Mouse (Mus musculus) embryonic facial prominence, embryonic 15.5 days (tissue): Measurements from ENCODE around the gene Srsf3. TPM values are rescaled to one million over a fixed set of nuclear protein-coding genes. Genes with fewer than 3 reads are reported as not detected.

ENCODE experiments used
- ATAC-seq: fragments of 200-750 bp; cut with Nextera tagmentation; 2 replicates; pipeline ENCODE4 v1.8.0; 2017; ENCODE audit warnings: low read depth, moderate TSS enrichment; ENCODE audit not compliant: insufficient number of reproducible peaks, low FRiP score, low TSS enrichment
- H3K27ac ChIP-seq: fragments of 300-500 bp; sonication (generic); replicated peaks from 2 replicates; pipeline ENCODE4 v1.5.1; 2015; ENCODE audit warnings: mild to moderate bottlenecking, inconsistent platforms
- H3K27me3 ChIP-seq: fragments of 300-500 bp; sonication (generic); 2 replicates; pipeline ENCODE4 v1.6.1; 2015; ENCODE audit warnings: inconsistent platforms
- H3K36me3 ChIP-seq: fragments of 300-500 bp; sonication (generic); 2 replicates; pipeline ENCODE4 v1.6.1; 2015; ENCODE audit warnings: mild to moderate bottlenecking, inconsistent platforms
- H3K4me1 ChIP-seq: fragments of 300-500 bp; sonication (generic); 2 replicates; pipeline ENCODE4 v1.6.1; 2015; ENCODE audit warnings: inconsistent platforms
- H3K4me2 ChIP-seq: fragments of 300-500 bp; sonication (generic); replicated peaks from 2 replicates; pipeline ENCODE4 v1.6.1; 2015; ENCODE audit warnings: mild to moderate bottlenecking, inconsistent platforms
- H3K4me3 ChIP-seq: fragments of 300-500 bp; sonication (generic); replicated peaks from 2 replicates; pipeline ENCODE4 v1.5.1; 2015; ENCODE audit warnings: mild to moderate bottlenecking, inconsistent platforms
- H3K9ac ChIP-seq: fragments of 300-500 bp; sonication (generic); 2 replicates; pipeline ENCODE4 v1.6.1; 2015; ENCODE audit warnings: inconsistent platforms
- H3K9me3 ChIP-seq: fragments of 300-500 bp; sonication (generic); replicated peaks from 2 replicates; pipeline ENCODE4 v1.6.1; 2016; ENCODE audit warnings: inconsistent platforms
- whole genome bisulfite sequencing: fragments of 180-500 bp; shearing (Covaris S2); methylation state at CpG from one replicate; pipeline ENCODE4 v1.1.7; 2015; 5-methylcytosine and 5-hydroxymethylcytosine counted together
- polyA plus RNA-seq: library from polyadenylated mRNA; unstranded; fragments of >200 nt; fragmentation: Nextera tagmentation; extraction: Ambion mirVana; gene quantifications from 2 replicates; pipeline ENCODE4 v1.2.1, GENCODE M21; 2015

Gene Srsf3
- polyA plus RNA-seq, 1 experiment from 2014 or later: 485 TPM

DNA sequence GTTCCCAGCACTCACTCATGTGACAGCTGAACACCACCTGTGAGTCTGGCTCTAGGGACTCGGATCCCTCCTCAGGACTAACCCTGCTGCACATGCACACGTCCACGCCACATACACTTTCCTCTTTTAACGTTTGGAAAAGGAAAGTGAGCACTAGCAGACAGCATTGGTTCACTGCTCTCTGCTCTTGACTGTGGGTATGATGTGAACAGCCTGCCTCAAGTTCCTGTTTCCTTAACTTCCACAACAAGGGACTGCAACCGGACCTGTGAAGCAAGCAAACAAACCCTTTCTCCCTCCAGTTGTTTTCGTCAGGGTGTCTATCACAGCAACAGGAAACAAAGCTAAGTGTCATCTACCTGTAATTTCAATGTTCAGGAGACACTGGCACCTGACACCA, 32.0 kb upstream of the Srsf3 start:
- H3K36me3 ChIP-seq: peaks cover 55% of the 10 kb centered on the region
- WGBS: 88% methylated on average over 6 of the region's 6 CpGs
- no peaks in the 10 kb centered on the region for H3K27me3 ChIP-seq

DNA sequence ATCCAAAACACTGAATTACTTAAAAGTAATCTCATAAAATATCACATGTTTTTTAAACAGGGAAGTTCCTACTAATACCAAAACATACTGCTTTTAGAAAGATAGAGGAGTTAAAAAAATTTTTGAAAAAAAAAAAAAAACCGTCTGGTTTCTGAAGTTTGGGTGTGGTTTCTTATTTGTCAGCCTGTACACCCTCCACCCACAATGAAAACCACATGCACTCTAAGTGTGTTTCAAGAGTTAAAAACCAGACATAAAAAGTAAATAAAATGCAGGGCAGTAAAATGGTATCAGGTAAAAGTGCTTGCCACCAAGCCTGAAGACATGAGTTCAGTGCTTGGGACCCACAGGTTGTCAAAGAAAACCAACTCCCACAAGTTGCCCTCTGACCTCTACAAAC, 28.7 kb upstream of the Srsf3 start:
- H3K27me3 ChIP-seq: no peaks in the 10 kb centered on the region
- no peak for ATAC-seq
- H3K4me1 ChIP-seq: peaks cover 24% of the 10 kb centered on the region
- WGBS: 33% methylated on average over 1 of the region's 1 CpGs
- no peak overlapping the region for H3K4me2 ChIP-seq
- no peak overlapping the region for H3K9ac ChIP-seq
- H3K27ac ChIP-seq: no peak overlapping the region
- no peak overlapping the region for H3K4me3 ChIP-seq
- peaks cover 31% of the 10 kb centered on the region for H3K36me3 ChIP-seq
- no peaks in the 10 kb centered on the region for H3K9me3 ChIP-seq

More for the DNA sequence above, 32.0 kb upstream of the Srsf3 start:
- H3K9ac ChIP-seq: no peak overlapping the region
- no peak overlapping the region for H3K27ac ChIP-seq
- no peaks in the 10 kb centered on the region for H3K9me3 ChIP-seq
- no peak for ATAC-seq
- no peak overlapping the region for H3K4me3 ChIP-seq
- peaks cover 7% of the 10 kb centered on the region; the same call in 1 of the 2 replicates for H3K4me1 ChIP-seq
- H3K4me2 ChIP-seq: no peak overlapping the region

DNA sequence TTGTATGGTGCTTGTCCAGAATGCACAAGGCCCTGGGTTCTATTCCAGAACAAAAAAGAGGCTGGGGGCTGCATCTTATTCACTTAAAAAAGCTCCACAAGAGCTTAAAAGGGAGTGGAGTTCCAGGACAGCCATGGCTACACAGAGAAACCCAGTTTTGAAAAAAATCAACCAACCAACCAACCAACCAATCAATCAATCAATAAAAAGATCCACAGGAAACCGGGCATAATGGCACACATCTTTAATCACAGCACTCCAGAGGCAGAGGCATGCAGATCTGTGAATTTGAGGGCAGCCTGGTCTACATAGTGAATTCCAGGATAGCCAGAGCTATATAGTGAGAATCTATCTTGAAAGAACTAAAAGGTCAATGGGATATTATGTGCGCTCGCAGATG, 27.4 kb upstream of the Srsf3 start:
- Histone ChIP-seq H3K4me1 (peaks cover 24% of the 10 kb centered on the region), H3K36me3 (peaks cover 18% of the 10 kb centered on the region), H3K9ac (no peak overlapping the region), H3K27me3 (no peaks in the 10 kb centered on the region), H3K4me2 (no peak overlapping the region), H3K9me3 (no peaks in the 10 kb centered on the region), H3K27ac (no peak overlapping the region), H3K4me3 (no peak overlapping the region)
- 89% methylated on average over 3 of the region's 3 CpGs for WGBS
- no peak for ATAC-seq

DNA sequence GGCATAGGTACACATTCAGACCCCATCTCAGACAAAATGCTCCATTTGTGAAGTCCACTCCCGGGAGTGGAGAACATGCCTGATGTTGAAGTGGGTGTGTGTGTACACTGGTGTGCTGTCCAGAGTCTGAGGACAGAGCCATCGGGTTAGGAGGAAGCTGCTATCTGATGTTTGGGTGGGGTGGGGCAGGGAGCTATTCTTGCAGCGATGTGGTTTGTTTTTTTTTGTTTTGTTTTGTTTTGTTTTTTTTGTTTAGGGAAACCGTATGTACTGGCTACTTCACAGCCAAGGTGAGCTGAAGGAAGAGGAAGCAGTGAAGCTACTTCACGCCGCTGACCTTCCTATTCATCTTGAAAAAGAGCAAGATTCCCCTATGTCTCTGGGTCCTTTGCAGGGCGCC, 25.6 kb upstream of the Srsf3 start:
- 8% methylated on average over 7 of the region's 7 CpGs for WGBS
- no peak for ATAC-seq

DNA sequence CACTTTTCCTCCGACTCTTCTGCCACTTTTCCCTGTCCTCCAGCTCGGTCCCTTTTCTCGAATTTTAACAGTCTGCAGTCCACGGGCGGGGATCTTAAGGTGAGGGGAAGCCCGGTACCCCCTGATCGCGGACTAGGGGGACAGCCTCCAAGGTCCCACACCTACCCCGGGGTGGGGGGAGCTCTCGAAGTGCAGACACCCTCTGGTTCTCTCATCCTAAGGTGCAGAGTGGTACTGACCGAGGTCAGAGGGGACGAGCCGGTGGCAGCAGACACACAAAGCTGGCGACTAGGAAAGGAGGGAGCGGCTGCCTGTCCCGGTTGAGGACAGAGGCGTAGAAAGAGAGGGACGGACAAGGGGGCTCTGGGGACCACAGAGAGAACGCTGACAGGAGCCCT, 25.2 kb upstream of the Srsf3 start:
- Histone ChIP-seq H3K27me3 (no peaks in the 10 kb centered on the region), H3K27ac (peak overlapping the region; percentile 94), H3K9ac (peak overlapping the region; percentile 92), H3K4me3 (peak overlapping the region; percentile 98), H3K4me2 (peak overlapping the region; percentile 76), H3K4me1 (peaks cover 24% of the 10 kb centered on the region), H3K36me3 (0 out of 2 replicates have a peak, but pooled peaks cover 6% of the 10 kb centered on the region), H3K9me3 (no peaks in the 10 kb centered on the region)
- ATAC-seq: no peak
- under 1% methylated on average over 19 of the region's 19 CpGs for WGBS

More for the DNA sequence above, 25.6 kb upstream of the Srsf3 start:
- H3K4me1 ChIP-seq: peaks cover 24% of the 10 kb centered on the region
- peak overlapping the region; percentile 92 for H3K9ac ChIP-seq
- peak overlapping the region; percentile 98 for H3K4me3 ChIP-seq
- no peaks in the 10 kb centered on the region for H3K27me3 ChIP-seq
- peak overlapping the region; percentile 76 for H3K4me2 ChIP-seq
- peak overlapping the region; percentile 94 for H3K27ac ChIP-seq
- 0 out of 2 replicates have a peak, but pooled peaks cover 6% of the 10 kb centered on the region for H3K36me3 ChIP-seq
- no peaks in the 10 kb centered on the region for H3K9me3 ChIP-seq

DNA sequence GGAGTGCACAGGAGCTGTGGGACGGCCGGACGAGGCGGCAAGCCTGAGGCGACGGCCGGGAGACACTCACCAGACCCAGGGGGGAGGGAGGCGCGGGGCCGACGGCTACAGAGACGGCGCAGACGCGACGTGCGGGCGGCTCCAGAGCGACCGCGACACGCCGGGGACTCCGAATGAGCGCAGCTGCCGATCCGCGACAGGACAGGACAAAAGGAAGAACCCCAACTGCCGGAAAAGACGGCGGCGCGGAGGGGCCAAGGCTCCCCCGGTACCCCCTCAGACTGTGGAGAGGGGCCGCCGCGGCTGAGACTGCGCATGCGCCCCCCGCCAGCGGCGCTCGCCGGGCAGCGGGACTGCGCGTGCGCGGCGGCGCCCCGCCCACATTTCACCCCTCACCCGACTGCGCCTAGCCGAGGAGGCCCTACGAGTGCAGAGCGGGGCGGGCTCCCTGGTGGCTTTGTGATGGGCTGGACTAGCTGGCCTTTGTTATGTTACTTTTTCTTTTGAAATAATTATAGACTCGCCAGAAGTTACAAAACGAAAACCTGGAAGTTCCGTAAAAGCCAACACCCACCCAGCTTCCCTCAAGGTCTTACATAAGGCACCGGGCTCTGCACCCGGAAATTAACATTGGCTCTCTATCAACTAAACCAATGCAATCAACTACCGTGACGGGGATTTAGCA, 24.6 kb upstream of the Srsf3 start, which contains the start of gene Stk38:
Gene Stk38 (minus strand): TSS at position 355 of the 685 bp plus-strand sequence.
- peak within 1 kb of the TSS; percentile 76 for H3K4me2 ChIP-seq
- peak; percentile 93 for ATAC-seq
- WGBS: under 1% methylated on average over 65 of the region's 65 CpGs
- H3K4me1 ChIP-seq: peaks cover 27% of the 10 kb centered on the region
- no peaks in the 10 kb centered on the region for H3K9me3 ChIP-seq
- peak within 1 kb of the TSS; percentile 94 for H3K27ac ChIP-seq
- 0 out of 2 replicates have a peak, but pooled peaks cover 6% of the 10 kb centered on the region for H3K36me3 ChIP-seq
- H3K9ac ChIP-seq: peak within 1 kb of the TSS; percentile 92
- H3K4me3 ChIP-seq: peak within 1 kb of the TSS; percentile 98
- no peaks in the 10 kb centered on the region for H3K27me3 ChIP-seq

DNA sequence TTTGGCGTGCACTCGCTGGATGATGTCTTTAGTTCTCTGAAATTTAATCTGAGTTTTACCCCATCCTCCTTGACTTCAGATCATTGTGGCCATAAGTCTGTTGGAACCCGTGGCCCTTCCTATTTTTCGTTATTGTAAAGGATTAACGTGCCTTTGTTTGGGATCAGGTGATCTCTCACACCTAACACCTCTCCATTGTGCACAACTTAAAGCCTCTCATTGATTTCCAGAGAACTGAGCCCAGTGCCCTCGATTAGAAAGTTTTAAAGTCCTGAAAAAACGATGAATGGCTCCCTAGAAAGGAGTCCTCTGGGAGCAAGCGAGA, 24.1 kb upstream of the Srsf3 start:
- Histone ChIP-seq H3K4me3 (peak overlapping the region; percentile 98), H3K36me3 (0 out of 2 replicates have a peak, but pooled peaks cover 6% of the 10 kb centered on the region), H3K4me2 (peak overlapping the region; percentile 76), H3K9ac (0 out of 2 replicates have a peak overlapping the region, but pooled peaks have one; percentile 92), H3K4me1 (peaks cover 27% of the 10 kb centered on the region), H3K27me3 (no peaks in the 10 kb centered on the region), H3K27ac (peak overlapping the region; percentile 94), H3K9me3 (no peaks in the 10 kb centered on the region)
- 14% methylated on average over 8 of the region's 8 CpGs for WGBS
- ATAC-seq: no peak

DNA sequence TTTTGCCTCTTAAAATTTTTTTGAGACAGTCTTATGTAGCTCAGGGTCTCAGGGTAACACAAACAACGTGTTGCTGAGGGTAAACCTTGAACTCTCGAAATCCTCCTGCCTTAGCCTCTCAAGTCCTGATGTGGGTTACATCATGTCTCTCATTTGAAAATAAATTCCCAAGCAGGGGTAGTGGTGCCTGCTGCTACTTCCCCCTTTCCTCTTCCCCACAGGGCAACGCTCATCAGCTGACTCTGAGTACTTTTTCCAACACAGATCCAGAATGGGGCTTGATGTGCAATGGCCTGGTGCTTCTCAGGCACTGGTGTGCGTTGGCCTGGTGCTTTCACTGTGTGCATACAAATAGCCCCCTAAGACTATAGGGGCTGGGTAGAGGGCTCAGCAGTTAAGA, 23.2 kb upstream of the Srsf3 start:
- H3K4me1 ChIP-seq: peaks cover 27% of the 10 kb centered on the region
- no peaks in the 10 kb centered on the region for H3K9me3 ChIP-seq
- H3K4me3 ChIP-seq: no peak overlapping the region
- ATAC-seq: no peak
- H3K4me2 ChIP-seq: no peak overlapping the region
- no peaks in the 10 kb centered on the region for H3K27me3 ChIP-seq
- no peak overlapping the region for H3K9ac ChIP-seq
- H3K27ac ChIP-seq: no peak overlapping the region
- 86% methylated on average over 4 of the region's 4 CpGs for WGBS
- H3K36me3 ChIP-seq: 0 out of 2 replicates have a peak, but pooled peaks cover 6% of the 10 kb centered on the region

DNA sequence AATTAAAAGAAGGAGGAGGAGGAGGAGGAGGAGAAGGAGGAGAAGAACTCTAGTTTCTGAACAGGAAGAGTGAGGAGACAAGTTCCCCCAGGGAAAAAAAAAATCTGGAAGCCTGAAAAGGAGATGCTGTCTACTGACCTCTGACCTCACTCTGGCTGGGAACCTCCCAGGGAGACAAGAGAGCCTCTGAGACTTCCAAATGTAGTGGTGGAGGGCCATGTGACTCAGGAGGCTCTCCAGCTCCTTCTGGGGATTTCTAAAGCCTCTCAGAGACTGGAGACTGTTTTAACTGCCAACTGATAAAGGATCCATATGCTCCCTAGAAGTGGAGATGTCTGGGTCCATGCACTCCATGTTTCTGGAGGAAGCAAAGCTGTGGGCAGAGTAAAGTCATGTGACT, 18.2 kb upstream of the Srsf3 start:
- ATAC-seq: no peak
- no peaks in the 10 kb centered on the region for H3K9me3 ChIP-seq
- H3K27ac ChIP-seq: no peak overlapping the region
- no peaks in the 10 kb centered on the region for H3K36me3 ChIP-seq
- 0 out of 2 replicates have a peak, but pooled peaks cover 5% of the 10 kb centered on the region for H3K4me1 ChIP-seq
- no peaks in the 10 kb centered on the region for H3K27me3 ChIP-seq
- H3K4me2 ChIP-seq: no peak overlapping the region
- no peak overlapping the region for H3K9ac ChIP-seq
- no peak overlapping the region for H3K4me3 ChIP-seq

DNA sequence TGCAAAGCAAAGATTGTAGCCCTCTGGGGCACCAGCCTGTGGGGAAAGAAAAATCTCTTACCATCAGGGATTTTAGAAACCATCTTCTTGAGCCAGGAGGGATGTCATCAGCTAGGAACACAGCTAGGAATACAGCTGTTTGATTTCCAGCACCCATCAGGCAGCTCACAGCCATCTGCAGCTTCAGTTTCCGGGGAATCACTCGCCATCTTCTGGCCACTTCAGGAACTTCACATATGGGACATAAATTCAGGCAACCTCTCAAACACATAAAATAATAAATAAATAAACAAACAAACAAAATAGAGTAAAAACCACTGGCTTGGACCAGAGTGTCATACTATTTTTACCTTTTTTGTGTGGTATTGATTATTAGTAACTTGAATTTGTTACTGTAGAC, 16.8 kb upstream of the Srsf3 start:
- WGBS: 15% methylated on average over 2 of the region's 2 CpGs
- H3K4me2 ChIP-seq: no peak overlapping the region
- H3K9ac ChIP-seq: no peak overlapping the region
- no peak overlapping the region for H3K27ac ChIP-seq
- no peaks in the 10 kb centered on the region for H3K36me3 ChIP-seq
- H3K4me3 ChIP-seq: no peak overlapping the region
- peaks cover 10% of the 10 kb centered on the region; the same call in 1 of the 2 replicates for H3K4me1 ChIP-seq
- no peaks in the 10 kb centered on the region for H3K27me3 ChIP-seq
- no peaks in the 10 kb centered on the region for H3K9me3 ChIP-seq
- no peak for ATAC-seq

DNA sequence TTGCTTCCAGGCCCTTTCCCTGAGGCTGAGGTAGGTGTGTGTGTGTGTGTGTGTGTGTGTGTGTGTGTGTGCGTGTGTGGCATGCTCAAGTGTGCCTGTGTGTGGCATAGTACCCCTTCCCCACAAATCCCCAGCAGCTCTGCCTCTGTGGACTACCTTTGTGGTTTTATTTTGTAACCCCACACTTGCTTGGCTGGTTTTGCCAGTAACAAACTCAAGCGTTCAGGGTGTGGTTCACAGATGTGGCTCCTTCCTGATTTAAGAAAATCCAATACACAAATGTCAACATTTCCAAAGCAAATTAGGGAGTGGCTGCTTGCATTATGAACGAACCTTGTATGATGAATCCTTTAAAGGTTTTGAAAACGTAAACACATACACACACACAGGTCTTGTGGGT, 15.7 kb upstream of the Srsf3 start:
- H3K27ac ChIP-seq: peak overlapping the region; percentile 72
- 49% methylated on average over 4 of the region's 4 CpGs for WGBS
- ATAC-seq: no peak

More for the DNA sequence above, 15.7 kb upstream of the Srsf3 start:
- peaks cover 10% of the 10 kb centered on the region; the same call in 1 of the 2 replicates for H3K4me1 ChIP-seq
- no peak overlapping the region for H3K4me2 ChIP-seq
- H3K4me3 ChIP-seq: no peak overlapping the region
- no peaks in the 10 kb centered on the region for H3K9me3 ChIP-seq
- no peak overlapping the region for H3K9ac ChIP-seq
- H3K27me3 ChIP-seq: no peaks in the 10 kb centered on the region
- H3K36me3 ChIP-seq: no peaks in the 10 kb centered on the region
